Mouse (Mus musculus) heart, postnatal 25 days (tissue): ENCODE results near the gene Myh13. TPM values are rescaled to one million over a fixed set of nuclear protein-coding genes. Genes with fewer than 3 reads are reported as not detected.

Source experiments
- DNase-seq: peaks from one replicate; pipeline ENCODE4 v3.0.0; 2022; ENCODE audit warnings: low spot score
- intact Hi-C: fragments of 180-260 bp; cut with DNase I; formaldehyde crosslinking; loops from one replicate; pipeline ENCODE4 v1.15.1; 2025
- total RNA-seq, 2 experiments: library from RNA; stranded (reverse); gene quantifications; 2 replicates each; pipeline ENCODE4 v1.2.3; 2021

Myh13 gene
- total RNA-seq: not detected

DNA sequence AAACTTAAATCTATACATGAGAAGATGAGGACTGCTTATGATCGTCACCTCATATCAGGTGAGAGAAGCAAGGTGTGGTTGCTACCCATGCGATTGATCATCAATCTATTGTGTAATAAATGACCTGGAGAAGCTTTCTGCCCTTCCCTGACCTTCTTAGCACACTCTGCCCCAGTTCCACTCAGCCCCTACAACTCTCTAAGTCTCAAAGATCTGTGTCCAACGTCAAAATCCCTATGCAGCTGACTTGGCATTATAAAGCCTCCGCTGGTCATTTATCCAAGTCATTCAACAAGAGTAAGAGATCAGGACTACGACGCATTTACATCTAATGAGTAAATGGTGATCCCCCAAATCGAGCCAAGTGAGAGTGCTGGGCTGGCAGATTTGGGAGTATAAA, at the start of gene Myh13:
Gene Myh13 (plus strand): TSS at position 301 of the 400 bp plus-strand sequence.
- intact Hi-C loops: no loop called here
- DNase-seq: no peak

DNA sequence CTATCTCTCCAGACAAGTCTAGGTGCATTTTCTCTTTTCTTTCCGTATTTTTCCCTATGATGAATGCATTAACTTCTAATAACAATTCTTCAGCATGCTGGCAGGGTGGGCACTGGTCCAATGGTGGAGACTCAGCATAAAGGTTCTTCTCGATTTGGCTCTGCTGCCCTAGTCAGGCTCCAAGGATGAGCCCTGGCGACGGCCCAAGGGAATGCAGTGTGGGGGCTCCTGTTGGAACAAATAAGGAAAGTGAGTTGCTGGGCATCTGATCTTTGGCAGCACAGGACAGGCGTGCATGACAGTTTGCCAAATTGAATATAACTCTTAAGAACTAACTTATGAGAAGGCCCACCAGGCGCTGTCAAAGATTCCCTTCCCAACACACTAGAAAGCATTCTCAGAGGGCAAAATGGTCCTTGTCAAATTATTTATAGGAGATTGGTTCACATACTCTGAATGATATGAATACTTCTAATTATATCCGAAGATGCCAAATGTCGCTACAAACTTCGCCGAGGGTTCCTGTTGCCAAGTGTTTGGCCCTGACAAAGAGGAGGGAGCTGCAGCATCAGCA, 44.8 kb upstream of the Myh13 start, which contains the start of gene Myh8:
Gene Myh8 (plus strand): TSS at position 524 of the 574 bp plus-strand sequence.
- DNase-seq: no peak
- intact Hi-C loops: no loop called here

DNA sequence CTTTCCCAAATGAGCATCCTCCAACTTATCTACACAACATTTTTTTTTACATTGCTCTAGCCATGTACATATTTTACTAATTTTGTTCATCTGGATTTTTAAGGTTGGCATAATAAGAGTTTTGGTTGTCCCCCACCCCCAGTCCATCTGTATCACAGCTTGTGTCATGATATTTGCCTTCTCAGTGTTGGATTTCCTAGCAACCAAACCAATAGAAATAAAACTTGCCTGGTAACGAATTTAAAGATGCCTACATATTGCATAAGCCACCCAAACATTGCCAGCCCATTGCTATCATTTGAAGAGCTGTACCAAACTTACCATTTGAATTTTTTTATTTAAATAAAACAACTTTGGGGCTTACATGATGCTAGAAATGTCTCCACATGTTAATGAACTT, 28.0 kb upstream of the Myh13 start:
- intact Hi-C loops: no loop called here
- no peak for DNase-seq

DNA sequence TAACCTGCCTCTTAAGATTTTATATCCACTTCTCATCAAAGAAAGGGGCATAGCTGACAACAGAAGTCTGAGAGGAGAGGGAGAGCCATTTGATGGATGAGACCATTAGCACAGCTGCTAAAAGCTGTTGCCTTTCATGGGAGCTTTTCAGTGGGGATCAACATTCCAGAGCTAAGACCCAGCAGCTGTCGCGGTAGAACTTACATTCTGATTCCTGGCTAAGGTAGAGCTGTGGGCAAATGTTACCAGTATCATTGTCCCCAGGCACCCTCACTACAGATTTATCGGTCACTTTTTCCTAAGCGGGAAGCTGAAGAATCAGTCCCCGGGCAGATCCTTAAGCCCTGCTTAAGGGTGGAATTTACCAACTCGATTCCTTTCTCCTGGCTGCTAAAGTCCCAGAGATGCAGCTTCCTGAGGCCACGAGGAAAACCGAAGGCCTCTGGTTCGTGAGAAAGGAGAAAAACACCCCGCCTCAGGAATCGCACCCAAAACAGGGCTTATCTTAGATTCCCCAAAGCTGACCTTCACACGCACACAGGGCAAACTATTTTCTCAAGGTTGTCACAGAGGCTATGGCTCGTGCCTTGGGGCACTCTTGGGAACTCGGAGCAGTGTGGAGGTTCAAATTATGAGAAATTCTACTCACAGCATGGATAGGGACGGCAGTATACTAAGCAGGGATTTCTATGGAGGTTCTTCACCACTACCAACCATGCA, 7.6 kb upstream of the Myh13 start:
- intact Hi-C loops: no loop called here
- DNase-seq: no peak

DNA sequence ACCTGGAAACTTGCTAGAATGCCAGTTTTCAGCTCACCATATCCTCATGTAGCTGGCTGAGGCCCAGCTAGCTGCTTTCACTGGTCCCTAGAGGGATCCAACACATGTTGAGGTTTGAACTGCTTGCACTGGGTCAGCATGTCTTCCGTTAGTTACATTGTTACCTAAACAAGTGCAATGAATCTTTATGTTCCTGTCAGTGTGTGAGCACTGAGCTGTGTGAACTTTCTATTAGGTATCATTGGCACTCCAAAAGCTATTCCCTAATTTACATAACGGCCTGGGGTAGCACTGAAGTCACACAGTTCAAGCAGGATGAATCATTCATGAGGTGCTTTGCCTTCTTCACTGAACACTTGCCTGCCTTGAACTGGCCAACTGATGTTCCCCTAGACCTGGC, 5.1 kb downstream of the Myh13 start:
- no peak for DNase-seq
- intact Hi-C loops: no loop called here

DNA sequence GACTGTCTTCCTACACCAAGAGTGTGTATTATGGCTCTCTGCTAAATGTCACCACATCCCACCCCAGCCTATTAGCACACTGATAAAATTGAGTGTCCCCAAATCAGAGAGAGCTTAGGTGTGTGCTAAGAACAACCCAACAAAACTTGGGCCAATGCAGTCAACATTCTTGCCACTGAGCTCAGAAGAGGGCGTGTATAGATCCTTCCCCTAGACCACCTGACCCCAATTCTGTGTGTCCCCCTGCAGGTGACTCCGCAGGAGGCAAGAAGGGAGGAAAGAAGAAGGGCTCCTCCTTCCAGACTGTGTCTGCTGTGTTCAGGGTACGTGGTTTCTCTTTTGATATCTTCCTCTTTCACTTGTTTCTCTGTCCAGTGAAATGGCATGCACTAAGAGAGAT, 23.1 kb downstream of the Myh13 start:
- intact Hi-C loops: no loop called here

DNA sequence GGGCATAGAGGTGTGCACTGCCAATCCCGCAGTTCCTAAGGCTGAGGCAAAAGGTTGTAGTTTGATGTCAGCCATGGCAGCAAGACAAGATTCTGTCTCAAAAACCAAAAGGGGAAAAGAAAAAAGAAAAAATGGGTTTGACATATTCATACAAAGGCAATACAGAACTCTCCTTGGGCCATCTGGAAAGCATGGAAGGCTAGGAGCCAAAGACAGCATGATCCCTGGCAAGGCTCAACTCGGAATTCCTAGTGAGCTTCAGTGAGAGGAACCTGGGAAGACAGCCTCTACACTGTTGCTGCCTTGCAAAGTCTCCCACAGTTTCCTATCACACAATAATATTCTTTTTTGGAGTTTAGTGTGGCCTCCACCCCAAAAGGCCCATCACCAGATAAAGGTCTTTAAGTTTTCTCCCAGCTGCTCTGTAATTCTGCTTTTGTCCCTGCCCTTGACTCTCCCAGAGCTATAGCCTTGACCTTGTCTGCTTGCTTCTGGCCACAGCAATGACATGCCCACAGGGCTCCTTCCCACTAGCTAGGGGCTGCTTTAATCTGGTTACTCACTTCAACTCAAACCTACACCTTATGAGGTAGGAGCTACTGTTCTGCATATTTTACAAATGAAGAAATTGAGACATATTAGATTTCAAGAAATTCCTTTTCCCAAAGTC, 23.9 kb downstream of the Myh13 start:
- no peak for DNase-seq
- intact Hi-C loops: no loop called here

More for the DNA sequence above, 23.1 kb downstream of the Myh13 start:
- DNase-seq: no peak

DNA sequence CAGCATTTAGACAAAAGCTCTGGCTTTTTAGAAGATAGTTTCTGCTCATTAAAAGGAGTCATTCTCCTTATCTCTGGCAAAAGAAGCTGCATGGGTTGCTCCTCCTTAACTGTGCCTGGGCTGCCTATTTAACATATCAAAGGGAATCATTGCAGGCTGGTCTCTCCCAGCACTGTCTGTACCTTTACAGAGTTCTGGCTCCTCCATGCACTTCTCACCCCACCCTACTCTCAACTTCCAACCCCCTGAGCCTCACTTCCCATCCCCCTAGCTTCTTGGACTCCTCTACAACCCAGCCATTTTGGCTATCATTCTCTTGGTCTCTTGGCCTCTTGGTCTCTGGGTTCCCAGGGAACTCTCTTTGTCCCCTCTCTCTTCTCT, 24.4 kb downstream of the Myh13 start:
- no peak for DNase-seq
- intact Hi-C loops: no loop called here

DNA sequence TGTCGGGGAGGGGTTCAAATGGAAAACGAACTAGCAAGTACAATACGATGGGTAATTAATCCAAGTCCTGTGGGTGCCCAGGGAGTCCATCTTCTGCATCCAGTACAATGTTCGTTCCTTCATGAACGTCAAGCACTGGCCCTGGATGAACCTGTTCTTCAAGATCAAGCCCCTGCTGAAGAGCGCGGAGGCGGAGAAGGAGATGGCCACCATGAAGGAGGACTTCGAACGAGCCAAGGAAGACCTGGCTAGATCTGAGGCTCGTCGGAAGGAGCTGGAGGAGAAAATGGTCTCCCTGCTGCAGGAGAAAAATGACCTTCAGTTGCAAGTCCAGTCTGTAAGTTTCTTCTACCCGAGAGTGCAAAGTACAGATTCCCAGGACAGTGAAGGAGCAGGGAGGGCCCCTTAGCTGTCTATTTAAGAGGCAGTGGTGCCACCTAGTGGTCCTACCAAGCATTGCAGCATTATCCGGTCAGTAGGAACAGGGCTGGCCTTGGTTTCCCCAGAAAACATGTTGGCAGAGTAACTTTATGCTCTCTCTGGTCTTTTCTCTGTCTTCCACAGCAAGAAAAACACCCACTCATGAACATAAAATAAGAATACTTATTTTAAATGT, 28.8 kb downstream of the Myh13 start:
- intact Hi-C loops: no loop called here
- DNase-seq: no peak

DNA sequence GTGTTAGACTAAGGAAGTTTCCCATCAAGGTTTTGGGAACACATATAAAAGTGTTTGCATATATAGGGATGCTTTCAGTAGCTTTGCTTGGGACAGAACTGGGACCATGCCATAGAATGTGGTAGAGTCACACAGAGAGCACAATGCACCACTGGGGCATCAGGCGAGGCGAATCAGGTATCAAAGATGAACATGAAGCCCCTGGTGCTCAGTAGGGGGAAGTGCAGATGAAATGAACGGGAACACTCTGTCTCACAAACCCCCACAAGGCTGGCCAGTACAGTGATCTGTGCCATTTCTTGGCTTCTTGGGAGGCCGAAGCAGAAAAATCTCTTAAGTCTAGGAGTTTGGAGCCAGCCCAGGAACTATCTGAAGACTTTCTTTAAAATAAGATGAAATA, 31.6 kb downstream of the Myh13 start:
- intact Hi-C loops: no loop called here
- no peak for DNase-seq

DNA sequence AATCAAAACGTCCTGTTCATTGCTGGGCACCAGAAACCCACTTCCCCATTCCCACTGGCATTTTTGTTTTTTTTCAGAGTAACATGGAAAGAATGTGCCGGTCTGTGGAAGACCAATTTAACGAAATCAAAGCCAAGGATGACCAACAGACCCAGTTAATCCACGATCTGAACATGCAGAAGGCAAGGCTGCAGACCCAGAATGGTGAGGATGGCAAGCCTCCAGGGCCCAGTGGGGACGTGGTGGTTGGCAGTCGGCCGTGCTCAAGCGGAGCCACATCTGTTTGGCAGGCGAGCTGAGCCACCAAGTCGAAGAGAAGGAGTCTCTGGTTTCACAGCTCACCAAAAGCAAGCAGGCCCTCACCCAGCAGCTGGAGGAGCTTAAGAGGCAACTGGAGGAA, 36.6 kb downstream of the Myh13 start:
- no peak for DNase-seq
- intact Hi-C loops: no loop called here

DNA sequence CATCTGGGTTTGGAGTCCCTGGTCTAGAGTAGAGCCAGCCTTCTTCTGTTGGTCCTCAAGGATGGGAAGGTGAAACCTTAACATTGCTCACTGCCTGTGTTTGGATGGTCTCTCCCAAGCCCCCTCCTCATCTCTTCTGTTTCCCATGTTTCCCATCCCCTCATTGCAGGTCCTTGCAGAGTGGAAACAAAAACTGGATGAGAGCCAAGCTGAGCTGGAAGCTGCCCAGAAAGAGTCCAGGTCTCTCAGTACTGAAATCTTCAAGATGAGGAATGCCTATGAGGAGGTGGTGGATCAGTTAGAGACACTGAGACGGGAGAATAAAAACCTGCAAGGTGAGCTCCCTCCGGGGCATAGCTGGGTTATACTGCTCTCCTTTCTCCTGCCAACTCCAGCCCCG, 40.8 kb downstream of the Myh13 start:
- intact Hi-C loops: no loop called here
- no peak for DNase-seq

DNA sequence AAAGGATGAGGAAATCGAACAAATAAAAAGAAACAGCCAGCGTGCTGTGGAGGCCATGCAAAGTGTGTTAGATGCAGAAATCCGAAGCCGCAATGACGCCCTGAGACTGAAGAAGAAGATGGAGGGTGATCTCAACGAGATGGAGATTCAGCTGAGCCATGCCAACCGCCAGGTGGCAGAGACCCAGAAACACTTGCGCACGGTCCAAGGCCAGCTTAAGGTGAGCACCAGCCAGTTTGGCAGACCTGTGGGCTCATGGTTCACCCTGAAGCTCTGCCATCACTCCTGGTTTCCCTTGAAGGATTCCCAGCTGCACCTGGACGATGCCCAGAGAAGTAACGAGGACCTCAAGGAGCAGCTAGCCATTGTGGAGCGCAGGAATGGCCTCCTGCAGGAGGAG, 43.1 kb downstream of the Myh13 start:
- intact Hi-C loops: no loop called here
- DNase-seq: no peak

DNA sequence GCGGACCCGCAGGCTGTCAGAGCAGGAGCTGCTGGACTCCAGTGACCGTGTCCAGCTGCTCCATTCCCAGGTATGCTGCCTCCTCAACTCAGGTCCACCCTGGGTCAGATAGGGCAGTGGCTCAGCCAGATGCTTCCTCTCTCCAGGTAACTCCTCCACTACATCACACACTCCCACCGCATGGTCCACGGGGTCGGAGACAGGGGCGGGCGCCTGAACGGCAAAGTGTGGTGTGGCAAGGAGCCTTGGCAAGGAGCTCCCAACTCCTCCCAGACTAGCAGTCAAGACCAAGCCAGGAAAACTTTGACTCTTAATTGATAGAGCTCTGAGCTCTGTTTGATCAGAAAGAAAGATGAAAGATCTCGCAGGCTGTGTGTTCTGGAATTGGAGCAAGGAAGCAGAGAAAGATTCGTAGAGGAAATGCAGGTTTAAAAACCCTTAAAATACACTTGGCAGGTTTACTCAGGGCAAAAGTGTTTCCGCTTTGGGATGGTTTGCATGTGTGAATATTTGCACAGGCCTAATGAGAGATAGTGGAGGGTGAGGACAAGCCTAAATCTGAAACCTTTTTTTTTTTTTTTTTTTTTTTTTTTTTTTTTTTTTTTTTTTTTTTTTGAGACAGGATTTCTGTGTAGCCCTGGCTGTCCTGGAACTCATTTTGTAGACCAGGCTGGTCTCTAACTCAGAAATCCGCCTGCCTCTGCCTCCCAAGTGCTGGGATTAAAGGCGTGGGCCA, 43.7 kb downstream of the Myh13 start:
- intact Hi-C loops: no loop called here
- no peak for DNase-seq

DNA sequence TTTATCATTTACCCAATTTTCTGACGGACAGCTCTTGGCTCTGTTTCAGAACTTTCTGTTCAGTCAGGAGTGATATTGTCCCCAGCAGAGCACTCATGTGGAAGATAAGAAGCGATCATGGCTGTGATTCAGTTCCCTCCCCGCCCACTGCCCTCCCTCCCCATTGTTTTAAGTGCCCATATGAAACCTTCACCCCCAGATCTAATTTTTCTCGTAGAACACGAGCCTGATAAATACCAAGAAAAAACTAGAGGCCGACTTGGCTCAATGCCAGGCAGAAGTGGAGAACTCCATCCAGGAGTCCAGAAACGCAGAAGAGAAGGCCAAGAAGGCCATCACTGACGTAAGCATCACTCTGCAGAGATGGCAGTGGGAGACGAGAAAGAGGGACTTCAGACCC, 45.5 kb downstream of the Myh13 start:
- intact Hi-C loops: no loop called here

DNA sequence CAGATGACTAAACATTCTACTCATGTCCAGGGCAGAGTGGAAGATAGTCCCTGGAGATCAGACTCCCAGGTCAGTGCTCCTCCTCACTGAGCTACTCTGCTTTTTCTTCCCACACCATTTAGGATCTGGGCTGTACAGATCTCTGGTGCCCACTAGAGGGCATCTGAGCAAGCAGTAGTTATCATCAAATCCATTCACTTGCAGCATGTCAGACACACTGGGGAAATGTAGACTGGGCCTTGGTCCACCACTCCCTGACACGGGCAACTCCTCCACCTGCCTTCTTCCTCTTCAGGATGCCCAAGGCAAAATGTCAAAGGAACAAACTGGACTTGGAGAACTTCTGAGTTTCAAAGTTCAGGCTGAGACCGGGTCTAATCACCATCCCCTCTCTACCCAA, 51.9 kb downstream of the Myh13 start:
- no peak for DNase-seq
- intact Hi-C loops: loop anchor here (2.0 kb wide), 2 partner anchors 275 to 303 kb away; no protein-coding TSS in a partner anchor

More for the DNA sequence above, 45.5 kb downstream of the Myh13 start:
- no peak for DNase-seq

DNA sequence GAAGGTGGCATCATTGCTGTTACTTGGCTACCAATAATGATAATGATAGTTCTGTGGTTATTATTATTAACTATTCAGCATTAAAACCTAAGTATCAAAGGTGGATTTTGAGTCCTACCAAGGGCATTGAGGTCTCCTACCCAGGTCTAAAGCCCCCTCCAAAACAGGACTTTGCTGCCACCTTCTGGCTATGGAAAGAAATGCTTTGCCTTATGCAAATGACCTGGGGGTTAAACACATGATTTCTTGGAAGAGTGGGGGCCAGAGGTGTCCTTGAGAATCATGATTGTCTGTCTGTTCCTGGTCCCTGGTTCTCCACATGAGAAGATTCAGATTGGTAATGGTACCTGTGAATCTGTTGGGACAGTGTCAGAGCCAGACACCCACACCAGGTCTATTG, 54.9 kb downstream of the Myh13 start:
- intact Hi-C loops: no loop called here
- no peak for DNase-seq

DNA sequence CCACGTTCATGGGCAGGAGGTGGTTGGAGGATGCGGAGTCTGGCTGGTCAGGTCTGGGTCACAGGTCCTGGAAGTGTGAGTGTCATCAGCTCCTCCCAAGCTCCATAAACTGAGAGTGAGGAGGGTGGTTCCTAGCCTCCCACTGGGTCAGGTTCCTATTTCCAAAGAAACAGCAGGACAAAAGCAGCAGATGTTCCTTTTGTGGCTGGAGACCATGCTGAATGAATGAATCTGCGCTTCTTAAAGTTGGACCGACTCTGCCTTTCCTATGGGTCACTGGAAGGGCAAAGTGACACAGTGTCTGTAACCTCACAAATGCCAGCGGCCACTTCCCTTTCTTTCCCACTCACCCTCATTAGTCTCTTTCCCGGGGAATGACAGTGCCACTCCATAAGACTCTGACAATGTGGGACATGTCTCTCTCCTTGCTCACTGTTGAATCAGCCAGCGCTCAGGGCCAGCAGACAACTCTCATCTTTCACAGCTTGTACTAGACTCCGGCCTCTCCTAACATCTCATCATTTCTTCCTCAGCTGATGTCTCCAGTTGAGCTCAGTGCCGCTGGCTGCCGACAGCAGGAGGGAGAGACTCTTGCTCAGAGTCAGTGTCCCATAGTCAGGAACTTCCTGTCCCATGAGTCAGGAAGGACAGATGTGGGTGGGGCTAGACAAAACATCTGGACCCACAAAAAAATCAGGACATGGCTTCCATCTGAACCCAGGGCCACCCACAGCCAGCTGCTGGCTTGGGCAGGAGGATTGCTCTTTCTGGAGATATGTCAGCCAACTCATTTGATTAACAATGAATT, 58.4 kb downstream of the Myh13 start:
- DNase-seq: peak; percentile 35
- intact Hi-C loops: no loop called here

DNA sequence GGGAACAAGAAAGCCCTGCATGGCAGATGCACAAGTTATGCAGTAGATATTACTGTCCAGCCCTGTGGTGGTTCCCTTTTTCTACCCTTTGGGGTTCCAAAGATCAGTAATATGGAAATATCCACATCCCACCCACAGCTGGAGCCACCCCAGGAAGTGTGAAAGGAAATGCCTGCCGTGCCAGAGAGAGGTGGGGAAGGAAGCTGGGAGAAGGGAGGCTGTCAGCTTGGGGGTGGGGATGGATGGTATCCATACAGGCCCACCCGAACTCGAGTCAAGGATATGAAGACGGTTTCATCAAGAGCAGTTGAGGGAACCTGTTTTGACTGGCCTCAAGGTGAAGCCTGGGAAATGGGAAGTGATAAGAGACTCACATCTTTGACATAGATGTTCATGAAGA, 60.4 kb downstream of the Myh13 start:
- no peak for DNase-seq

More for the DNA sequence above, 60.4 kb downstream of the Myh13 start:
- intact Hi-C loops: no loop called here
